Mouse (Mus musculus): ENCODE measurements around the gene Zbtb26. TPM values are rescaled to one million over a fixed set of nuclear protein-coding genes. Genes with fewer than 3 reads are reported as not detected.

Zbtb26 gene
- polyA plus RNA-seq, 1 experiment from 2014 or later = 1.8 TPM

GRCm38 (mm10) chr2:37382921-37383320 is 60.0 kb downstream of the Zbtb26 start:
- no peak overlapping the region for H3K27ac ChIP-seq (ENCODE audit: low read length)
- WGBS (ENCODE audit: insufficient replicate concordance) = 89% methylated on average over 9 of the region's 9 CpGs

More at GRCm38 (mm10) chr2:37382921-37383320, 60.0 kb downstream of the Zbtb26 start:
- Histone ChIP-seq H3K4me1 (ENCODE audit: control insufficient read depth, low read depth, low read length) (no peaks in the 10 kb centered on the region), H3K4me2 (ENCODE audit: low read depth, low read length) (no peak overlapping the region), H3K27me3 (ENCODE audit: control insufficient read depth, insufficient read depth, low read depth, low read length) (no peaks in the 10 kb centered on the region), H3K9me3 (replicated peaks; ENCODE audit: control insufficient read depth, low read length) (no peaks in the 10 kb centered on the region), H3K36me3 (ENCODE audit: control insufficient read depth, insufficient read depth) (peaks cover 25% of the 10 kb centered on the region), H3K9ac (ENCODE audit: low read depth, low read length) (no peak overlapping the region), H3K4me3 (ENCODE audit: low read depth, low read length) (no peak overlapping the region)
- no peak for ATAC-seq (ENCODE audit: low read depth)

Other genes with a start within 250 kb of the Zbtb26 start
- not detected in 2 replicates for gene Olfr366, start 231.6 kb downstream of the Zbtb26 start, polyA plus RNA-seq (2015; fragmentation: Nextera tagmentation; extraction: Ambion mirVana)
- gene Olfr368, start 116.6 kb downstream of the Zbtb26 start, polyA plus RNA-seq (2015; fragmentation: Nextera tagmentation; extraction: Ambion mirVana) = not detected in 2 replicates
- gene Pdcl, start 83.8 kb downstream of the Zbtb26 start, polyA plus RNA-seq (2015; fragmentation: Nextera tagmentation; extraction: Ambion mirVana) = 10.2 and 11.2 TPM in 2 replicates
- 4.2 and 4.6 TPM in 2 replicates for gene Rc3h2, start 20.2 kb downstream of the Zbtb26 start, polyA plus RNA-seq (2015; fragmentation: Nextera tagmentation; extraction: Ambion mirVana)
- gene Zbtb6, start within 50 bp of the Zbtb26 start, polyA plus RNA-seq (2015; fragmentation: Nextera tagmentation; extraction: Ambion mirVana) = 2.9 and 3.1 TPM in 2 replicates
- gene Rabgap1, start 144 bp upstream of the Zbtb26 start, polyA plus RNA-seq (2015; fragmentation: Nextera tagmentation; extraction: Ambion mirVana) = 7.2 TPM in 2 replicates
- 0.12 and 0.34 TPM in 2 replicates for gene Gpr21, start 73.2 kb upstream of the Zbtb26 start, polyA plus RNA-seq (2015; fragmentation: Nextera tagmentation; extraction: Ambion mirVana)

Data from liver, embryonic 16.5 days (tissue).